Mouse (Mus musculus) liver, embryonic 14.5 days (tissue): Measurements from ENCODE around the gene Dpp6.

ENCODE experiments used
- CTCF ChIP-seq: IDR thresholded peaks from 2 replicates; pipeline ENCODE4 v1.5.1; 2016; ENCODE audit warnings: antibody characterized with exemption, low read depth, control low read depth
- EP300 ChIP-seq: IDR thresholded peaks from 2 replicates; pipeline ENCODE4 v1.6.1; 2016; ENCODE audit warnings: antibody characterized with exemption, low read depth

DNA sequence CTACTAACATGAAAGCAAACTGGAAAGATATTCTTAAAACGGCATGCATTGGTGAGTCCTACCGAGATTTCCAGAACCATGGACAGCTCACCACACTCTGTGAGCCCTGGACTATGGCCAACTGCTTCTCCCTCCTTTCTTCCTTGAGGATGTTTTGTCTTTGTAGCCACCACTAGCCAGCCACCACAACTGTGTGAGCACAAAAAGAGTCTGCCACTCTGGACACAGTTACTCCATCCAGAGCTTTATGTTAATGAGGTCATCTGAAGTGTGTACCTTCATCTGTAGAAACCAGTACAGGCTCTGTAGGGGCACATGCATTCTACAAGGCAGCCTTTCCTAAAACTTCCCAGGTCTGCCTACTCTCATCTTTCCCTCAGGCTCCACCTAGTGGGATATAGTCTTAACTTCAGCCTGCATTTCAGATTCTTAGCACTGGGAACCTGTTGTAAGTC lies 727.8 kb downstream of the Dpp6 start:
- TF ChIP-seq CTCF (0 out of 2 replicates have a peak, but pooled peaks have one; percentile 3), EP300 (no peak)
